Mouse (Mus musculus) thymus, adult 2 months (tissue): ENCODE measurements around the gene Creb3l1.

Experiments
- CTCF ChIP-seq: fragments of 200-500 bp; IDR thresholded peaks from 2 replicates; pipeline ENCODE4 v1.5.1; 2012; ENCODE audit warnings: mild to moderate bottlenecking, control low read depth, low read length, moderate library complexity, borderline replicate concordance; ENCODE audit not compliant: control insufficient read depth, poor library complexity, insufficient read depth; ENCODE audit errors: extremely low read depth
- POLR2A ChIP-seq: fragments of 200-500 bp; IDR thresholded peaks from 2 replicates; pipeline ENCODE4 v1.6.1; 2012; ENCODE audit warnings: mild to moderate bottlenecking, low read length, control low read depth, moderate library complexity; ENCODE audit not compliant: control insufficient read depth, poor library complexity, insufficient read depth; ENCODE audit errors: extremely low read depth

DNA sequence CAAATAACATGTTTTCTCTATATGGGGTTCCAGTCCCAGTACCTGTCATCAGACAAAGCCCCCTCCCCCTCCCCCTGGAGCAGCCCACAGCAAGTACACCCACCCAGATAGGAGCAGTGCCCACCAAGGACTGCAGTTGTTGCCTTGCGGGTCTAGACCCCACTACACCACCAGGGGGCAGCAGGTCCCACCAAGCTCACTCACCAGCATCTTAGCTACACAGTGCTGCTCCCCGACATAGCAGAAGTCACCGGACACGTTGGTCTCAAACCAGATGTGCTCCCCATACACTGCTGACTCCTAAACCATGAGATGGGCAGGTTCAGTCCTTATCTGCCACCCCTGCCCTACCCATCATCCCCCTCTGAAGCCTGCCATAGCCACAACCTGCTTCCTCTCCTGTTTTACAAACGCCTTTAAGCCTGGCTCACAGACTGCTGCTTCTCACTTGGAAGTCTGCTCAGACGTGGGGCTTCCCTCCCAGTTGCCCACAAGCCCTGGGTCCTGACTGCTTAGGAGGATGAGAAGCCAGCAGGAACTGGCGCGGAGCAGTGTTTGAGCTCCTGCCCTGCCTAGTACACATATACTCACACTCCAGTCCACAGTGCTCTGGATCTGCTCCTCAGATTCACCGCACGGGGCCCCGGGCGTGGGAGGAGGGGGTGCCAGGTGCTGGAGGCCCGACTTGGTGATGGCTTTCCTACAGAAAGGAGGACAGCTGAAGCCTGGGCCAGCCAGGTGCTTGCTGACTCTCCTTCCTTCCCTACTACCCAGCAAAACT lies 79.9 kb downstream of the Creb3l1 start:
- TF ChIP-seq POLR2A = no peak
- peak; percentile 87; the same call in 1 of the 2 replicates for TF ChIP-seq CTCF
